Mouse (Mus musculus) MEL (cell line): ENCODE data around the gene Ap2a1.

Experiments used
- CHD1 ChIP-seq: IDR thresholded peaks from 2 replicates; pipeline ENCODE4 v1.6.1; 2012; ENCODE audit warnings: low read depth, mild to moderate bottlenecking, inconsistent platforms, low read length, improper control_type of control experiment
- CTCF ChIP-seq, 3 experiments: IDR thresholded peaks in 2 of 3; conservative IDR thresholded peaks in 1 of 3; 2 replicates each; pipeline ENCODE4 v1.5.1; 2011 to 2012; ENCODE audit warnings: low read length in 3 of 3, low read depth in 2 of 3, mild to moderate bottlenecking in 2 of 3, improper control_type of control experiment in 1 of 3, inconsistent platforms in 1 of 3, mixed read lengths in 1 of 3, moderate library complexity in 1 of 3; ENCODE audit not compliant: control insufficient read depth in 1 of 3, insufficient read depth in 1 of 3, poor library complexity in 1 of 3, severe bottlenecking in 1 of 3
- GATA1 ChIP-seq: IDR thresholded peaks from 2 replicates; pipeline ENCODE4 v1.6.1; 2011; ENCODE audit warnings: low read depth, low read length, improper control_type of control experiment
- HCFC1 ChIP-seq: IDR thresholded peaks from 2 replicates; pipeline ENCODE4 v1.6.1; 2012; ENCODE audit warnings: low read depth, mild to moderate bottlenecking, inconsistent platforms, low read length, improper control_type of control experiment, moderate library complexity
- POLR2A ChIP-seq, 2 experiments: IDR thresholded peaks; 2 replicates each; pipeline ENCODE4 v1.6.1; 2011 to 2012; ENCODE audit warnings: low read length in 2 of 2, mild to moderate bottlenecking in 2 of 2, control low read depth in 1 of 2, improper control_type of control experiment in 1 of 2, low read depth in 1 of 2, moderate library complexity in 1 of 2; ENCODE audit not compliant: control insufficient read depth in 1 of 2, insufficient read depth in 1 of 2, poor library complexity in 1 of 2
- TCF12 ChIP-seq: IDR thresholded peaks from 2 replicates; pipeline ENCODE4 v1.6.1; 2014; ENCODE audit warnings: low read depth, mild to moderate bottlenecking, inconsistent platforms, low read length, improper control_type of control experiment, moderate library complexity
- ZNF384 ChIP-seq: IDR thresholded peaks from 2 replicates; pipeline ENCODE4 v1.6.1; 2012; ENCODE audit warnings: low read depth, mild to moderate bottlenecking, inconsistent platforms, low read length, improper control_type of control experiment

DNA sequence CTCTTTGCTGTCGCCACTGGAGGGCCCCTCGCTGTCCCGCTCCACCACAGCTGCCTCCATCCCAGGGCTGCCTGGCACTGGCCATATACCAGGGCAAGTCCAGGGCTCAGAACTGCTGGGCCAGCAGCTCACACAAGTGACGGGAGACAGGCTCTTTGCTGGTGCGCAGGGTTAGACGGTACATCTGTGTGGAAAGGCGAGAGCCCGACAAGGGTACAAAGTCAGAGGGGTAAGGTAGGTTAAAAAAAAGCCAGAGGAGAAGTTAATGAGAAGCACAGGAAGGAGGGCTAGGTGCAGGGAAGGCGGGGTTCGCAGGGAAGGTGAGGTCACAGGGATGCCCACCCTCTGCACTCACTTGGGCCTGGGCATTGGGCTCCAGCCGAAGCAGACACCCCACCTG, 28.7 kb downstream of the Ap2a1 start:
- no peak for TF ChIP-seq CHD1
- TF ChIP-seq TCF12 = no peak
- no peak for TF ChIP-seq HCFC1
- TF ChIP-seq CTCF (IDR thresholded peaks at IDR 0.05 in 2 of 3, conservative IDR thresholded peaks at IDR 0.05 in 1 of 3; ENCODE audit: control insufficient read depth in 1 of 3, insufficient read depth in 1 of 3, low read depth in 2 of 3, low read length in 3 of 3, poor library complexity in 1 of 3, severe bottlenecking in 1 of 3) = no peak
- no peak for TF ChIP-seq POLR2A (IDR thresholded peaks at IDR 0.05; ENCODE audit: control insufficient read depth in 1 of 2, insufficient read depth in 1 of 2, low read depth in 1 of 2, low read length in 2 of 2, poor library complexity in 1 of 2)
- TF ChIP-seq GATA1 = no peak
- no peak for TF ChIP-seq ZNF384
